In the genomic region with DNA sequence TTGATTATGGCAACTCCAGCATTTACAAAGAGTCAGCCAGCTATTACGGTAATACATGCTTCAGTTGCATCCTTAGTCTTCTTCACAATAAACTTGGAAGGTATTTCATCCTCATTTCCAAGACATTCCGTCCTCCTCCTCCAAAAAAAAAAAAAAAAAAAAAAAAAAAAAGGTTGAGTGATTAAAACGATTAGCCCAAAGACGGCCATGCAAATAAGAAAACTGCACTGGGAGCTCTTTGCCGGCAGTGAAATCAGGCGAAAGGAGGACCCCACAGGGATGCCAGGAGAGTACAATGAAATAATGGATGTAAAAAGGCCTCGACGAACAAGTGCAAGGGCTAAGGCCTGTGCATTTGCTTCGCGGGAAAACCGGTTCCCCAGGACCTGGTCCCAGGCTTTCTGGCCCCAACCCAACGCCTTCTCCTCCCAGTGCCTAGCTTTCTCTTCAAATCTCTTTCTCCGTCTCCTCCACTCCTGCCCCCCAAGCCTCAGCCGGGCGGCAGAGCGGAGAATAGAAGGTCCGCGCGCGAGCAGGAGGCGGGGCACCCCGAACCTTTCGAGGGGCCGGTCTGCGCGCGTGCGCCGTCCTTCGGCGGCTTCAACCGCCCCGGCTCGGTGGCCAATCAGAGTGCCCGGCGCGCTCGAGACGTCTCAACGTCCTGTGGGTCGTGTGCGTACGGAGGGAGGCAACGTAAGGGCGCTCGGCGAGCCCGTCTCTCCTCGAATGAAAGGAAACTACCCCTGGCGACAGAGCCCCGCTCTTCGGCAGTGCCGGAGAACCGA, we compare ENCODE assay signal across 8 mouse cellular contexts. TPM values are rescaled to one million over a fixed set of nuclear protein-coding genes. Genes with fewer than 3 reads are reported as not detected.
DNase-seq lines count a peak whose midpoint lies in the region; ATAC-seq lines count a peak whose summit lies in the region.

A gene (plus strand): TSS at position 680 of the 785 bp plus-strand sequence.

- no peaks in the 10 kb centered on the region for H3K27me3 ChIP-seq in hindbrain, embryonic 10.5 days (ENCODE audit: insufficient read depth, poor library complexity, severe bottlenecking)

- H3K27ac ChIP-seq in hindbrain, embryonic 10.5 days = peak within 1 kb of the TSS; percentile 96

- peak; percentile 62 for DNase-seq in MEL-GATA-1-ER (ENCODE audit: extremely low read depth, low read depth)
- peak; percentile 84 for DNase-seq in cerebellum, adult 8-10 months
- peak; percentile 89 for DNase-seq in hindbrain, embryonic 10.5 days (ENCODE audit: low spot score)
- peak; percentile 83 to 89 for DNase-seq in layer of hippocampus, postnatal 10 days (ENCODE audit: low spot score in 2 of 2)
- DNase-seq in lung, postnatal 10 days = peak; percentile 92
- peak; percentile 89 for DNase-seq in ovary, postnatal 36 days (ENCODE audit: low spot score)
- DNase-seq in thymus, postnatal 25 days = peak; percentile 89

- peak; percentile 98 for ATAC-seq in frontal cortex, adult (ENCODE audit: low TSS enrichment)

- H3K36me3 ChIP-seq in hindbrain, embryonic 10.5 days = no peaks in the 10 kb centered on the region

- H3K4me1 ChIP-seq in hindbrain, embryonic 10.5 days (replicated peaks) = 0 out of 2 replicates have a peak, but pooled peaks cover 8% of the 10 kb centered on the region

- WGBS in hindbrain, embryonic 10.5 days = 29% methylated on average over 54 of the region's 54 CpGs

- H3K4me3 ChIP-seq in hindbrain, embryonic 10.5 days = peak within 1 kb of the TSS; percentile 69

- no peaks in the 10 kb centered on the region for H3K9me3 ChIP-seq in hindbrain, embryonic 10.5 days

RNA-seq across cellular contexts. Expression of the gene that starts here (rescaled TPM):
- polyA plus RNA-seq in hindbrain, embryonic 10.5 days (2016; fragmentation: Nextera tagmentation; extraction: Ambion mirVana) = 70.8 and 92.4 TPM in 2 replicates
- 10 to 100 TPM; 24.9 to 28.0 TPM for total RNA-seq in layer of hippocampus, postnatal 10 days (2021)

Comparison
In these comparisons a context has a peak if more than half of its experiments do, and no peak if none do; other contexts are left out.
1. Peak in every context shown above with its lines: DNase-seq, ATAC-seq, H3K4me3 ChIP-seq and H3K27ac ChIP-seq.